Mouse (Mus musculus): ENCODE measurements around the gene Col5a2. TPM values are rescaled to one million over a fixed set of nuclear protein-coding genes. Genes with fewer than 3 reads are reported as not detected.
"Not testable (repeated sequence)": the region's sequence is repeated elsewhere in the genome, so short reads cannot be mapped to it uniquely, and the experiment has no call there.

Gene Col5a2
- total RNA-seq, 4 experiments from 2014 or later = 6.6 to 8.8 (median 7.7) TPM

DNA sequence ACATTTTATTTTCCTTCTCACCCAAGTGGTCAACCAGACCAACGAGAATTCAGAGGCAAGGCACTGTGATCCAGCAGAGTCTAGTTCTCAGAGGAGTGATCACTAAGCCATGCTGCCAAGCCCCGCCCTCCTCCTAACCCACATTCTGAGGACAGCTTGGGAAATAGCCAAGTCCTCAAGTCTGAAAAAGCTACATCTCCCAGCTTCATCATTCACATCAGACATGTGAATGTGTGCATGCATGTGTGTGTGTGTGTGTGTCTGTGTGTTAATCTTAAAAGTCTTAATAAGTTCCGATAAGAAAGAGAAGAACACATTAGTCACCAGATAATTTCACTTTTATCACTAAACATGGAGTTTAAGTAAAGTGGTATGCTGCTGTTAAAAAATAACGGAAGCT, 72.6 kb downstream of the Col5a2 start:
- no peak for DNase-seq (ENCODE audit: low spot score in 2 of 2)

DNA sequence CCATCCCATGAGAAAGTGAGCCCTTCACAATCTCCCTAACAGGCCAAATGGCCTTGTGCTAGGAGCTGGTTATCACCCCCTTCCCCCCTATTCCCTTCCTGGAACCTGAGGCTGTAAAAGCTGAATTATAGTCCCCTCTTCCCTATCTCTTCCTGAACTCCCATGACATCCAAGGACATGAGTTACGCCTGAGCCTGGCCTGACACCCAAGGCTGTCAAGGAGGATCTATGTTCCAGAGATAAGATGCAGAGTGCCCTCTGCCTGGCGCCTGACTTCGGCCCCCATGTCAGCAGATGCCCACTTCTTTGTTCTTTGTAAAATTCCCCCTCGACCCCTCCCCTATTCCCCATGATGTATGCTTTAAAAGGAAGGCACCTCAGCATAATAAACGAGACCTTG, 73.9 kb downstream of the Col5a2 start:
- not testable (repeated sequence) for DNase-seq (ENCODE audit: low spot score in 2 of 2)

DNA sequence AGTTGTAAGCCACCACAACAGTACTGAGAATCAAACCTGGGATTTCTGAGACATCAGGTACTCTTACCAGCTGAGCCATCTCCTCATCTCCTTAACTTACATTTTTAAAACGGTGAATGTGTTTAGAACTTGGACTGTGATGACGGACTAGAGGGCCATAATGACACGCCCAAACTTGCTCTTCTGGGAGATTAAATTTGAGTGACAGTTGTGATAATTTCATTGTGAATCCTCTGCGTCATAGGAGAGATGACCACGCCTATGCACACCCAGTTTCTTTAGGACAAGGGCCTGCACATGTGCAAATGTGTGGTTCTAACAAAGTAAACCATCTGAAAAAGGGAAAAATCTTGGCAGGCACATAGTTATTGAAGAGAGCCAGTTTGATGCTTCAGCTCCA, 79.2 kb downstream of the Col5a2 start:
- DNase-seq (ENCODE audit: low spot score in 2 of 2) = no peak

DNA sequence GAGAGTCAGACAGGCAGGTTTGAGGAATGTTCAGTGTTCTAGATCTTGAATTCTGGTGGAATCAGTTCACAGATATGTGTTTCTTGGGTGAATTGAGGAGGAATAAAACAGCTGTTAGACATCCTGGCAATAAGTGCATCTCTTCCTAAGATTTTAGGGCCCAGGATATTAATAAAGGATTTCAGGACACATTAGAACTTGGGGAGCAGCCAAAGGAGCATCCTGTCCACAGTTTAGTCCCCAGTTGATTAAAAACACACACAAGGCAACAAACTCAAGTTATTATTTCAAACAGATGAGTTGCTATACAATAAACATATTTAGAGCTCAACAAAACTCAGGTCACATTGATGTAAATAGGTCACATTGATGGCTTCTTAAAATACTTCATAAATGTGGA, 82.5 kb downstream of the Col5a2 start:
- no peak for DNase-seq (ENCODE audit: low spot score in 2 of 2)

DNA sequence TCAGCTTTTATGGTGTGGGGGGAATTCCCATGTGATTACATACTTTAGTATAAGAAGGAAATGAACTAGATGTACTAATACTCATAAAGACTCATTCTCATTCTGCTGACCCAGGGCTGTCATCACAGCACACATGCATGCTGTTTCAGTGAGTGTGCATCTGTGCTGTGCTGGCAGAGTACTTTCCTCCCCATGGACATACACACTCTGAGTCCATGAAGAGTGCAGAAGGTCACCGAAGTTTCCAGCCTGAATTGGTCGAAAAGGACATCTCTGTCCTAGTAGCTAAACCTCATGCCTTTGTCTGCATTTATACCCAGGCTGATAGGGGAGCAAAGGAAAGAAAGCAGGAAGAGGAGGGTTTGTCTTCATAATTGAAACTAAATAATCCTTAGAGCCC, 83.2 kb downstream of the Col5a2 start:
- DNase-seq (ENCODE audit: low spot score in 2 of 2) = no peak

DNA sequence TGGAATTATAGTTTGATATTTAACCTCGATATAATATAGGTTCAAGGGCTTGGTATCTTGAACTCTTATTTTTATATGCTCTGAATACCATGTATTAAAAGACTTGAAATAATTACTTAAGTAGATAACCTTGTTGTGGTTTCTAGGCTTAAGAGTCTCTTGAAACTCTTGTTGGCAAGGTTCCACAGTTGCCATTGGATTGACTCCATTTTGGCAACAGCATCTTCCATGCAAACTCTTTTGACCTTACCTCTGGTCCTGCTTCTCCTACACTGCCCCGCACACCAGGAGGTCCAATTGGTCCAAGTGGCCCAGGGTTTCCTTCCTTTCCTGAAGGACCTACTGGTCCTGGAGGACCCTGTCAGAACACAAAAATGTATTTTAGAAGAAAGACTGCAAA, 121.2 kb downstream of the Col5a2 start:
- DNase-seq (ENCODE audit: low spot score in 2 of 2) = no peak

DNA sequence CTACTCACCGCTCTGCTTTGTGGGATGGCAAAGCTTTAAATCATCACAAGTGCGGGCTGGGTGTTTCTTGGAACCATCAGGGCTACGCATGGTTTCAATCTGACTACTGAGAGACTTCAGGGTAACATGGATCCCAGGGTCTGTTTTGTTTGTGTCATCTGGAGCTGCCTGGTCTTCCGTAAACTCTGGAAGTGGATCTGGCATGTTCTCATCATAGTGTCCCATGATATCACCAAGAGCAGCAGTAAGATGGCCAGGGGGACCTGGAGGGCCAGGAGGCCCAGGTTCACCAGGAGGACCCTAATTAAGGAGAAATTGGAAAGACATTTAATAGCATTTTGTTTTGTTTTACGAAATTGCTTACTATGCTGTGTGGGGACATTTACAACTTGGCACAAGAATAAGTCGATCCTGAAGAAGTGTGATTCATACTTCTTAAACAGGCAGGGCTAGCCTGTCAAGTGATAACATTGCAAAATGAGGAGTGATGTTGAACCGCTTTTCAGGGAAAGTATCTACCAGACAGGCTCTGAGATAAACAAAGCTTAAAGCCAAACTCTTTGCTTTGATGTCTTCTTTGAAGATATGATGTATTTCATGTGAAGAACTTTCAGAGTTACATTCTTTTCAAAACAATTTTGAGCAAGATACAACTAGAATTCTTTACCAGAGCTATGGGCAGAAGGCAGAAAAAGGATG, 122.9 kb downstream of the Col5a2 start:
- DNase-seq (ENCODE audit: low spot score in 2 of 2) = no peak

DNA sequence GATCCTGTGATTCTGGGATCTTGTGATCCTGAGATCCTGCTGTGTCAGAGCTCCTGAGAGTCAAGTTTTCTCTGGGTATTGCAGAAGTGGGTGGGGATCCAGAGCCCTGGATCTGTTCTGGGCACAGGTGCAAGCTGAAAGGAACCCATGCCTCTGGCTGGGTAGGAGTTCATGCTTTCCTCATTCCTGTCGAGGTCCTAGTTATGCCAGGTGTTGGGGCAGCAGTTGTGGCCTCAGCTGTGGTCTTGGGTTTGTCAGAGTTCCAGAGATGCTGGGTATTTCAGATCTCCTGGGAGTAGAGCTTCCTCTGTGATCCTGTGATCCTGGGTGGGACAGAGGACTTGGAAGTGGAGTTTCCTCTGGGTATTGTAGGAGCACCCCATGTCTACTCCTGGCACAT, 137.7 kb downstream of the Col5a2 start:
- no peak for DNase-seq (ENCODE audit: low spot score in 2 of 2)

DNA sequence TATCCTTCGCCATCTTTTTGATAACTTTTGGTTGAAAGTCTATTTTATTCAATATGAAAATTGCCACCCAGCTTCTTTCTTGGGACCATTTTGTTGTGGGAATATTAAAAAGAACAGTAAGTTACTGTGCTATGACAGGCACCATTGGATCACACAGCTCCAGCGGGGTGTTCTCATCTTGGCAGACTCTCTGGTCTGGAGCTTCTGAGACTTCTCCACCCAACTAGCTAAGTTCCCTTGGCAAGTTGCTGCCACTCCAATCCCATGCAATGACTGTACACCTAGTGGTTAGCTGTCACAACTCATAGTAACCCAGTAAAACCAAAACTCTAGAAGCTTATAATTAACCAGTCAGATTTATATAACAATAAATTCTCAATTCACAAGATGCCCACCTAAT, 139.8 kb downstream of the Col5a2 start:
- DNase-seq (ENCODE audit: low spot score in 2 of 2) = no peak

DNA sequence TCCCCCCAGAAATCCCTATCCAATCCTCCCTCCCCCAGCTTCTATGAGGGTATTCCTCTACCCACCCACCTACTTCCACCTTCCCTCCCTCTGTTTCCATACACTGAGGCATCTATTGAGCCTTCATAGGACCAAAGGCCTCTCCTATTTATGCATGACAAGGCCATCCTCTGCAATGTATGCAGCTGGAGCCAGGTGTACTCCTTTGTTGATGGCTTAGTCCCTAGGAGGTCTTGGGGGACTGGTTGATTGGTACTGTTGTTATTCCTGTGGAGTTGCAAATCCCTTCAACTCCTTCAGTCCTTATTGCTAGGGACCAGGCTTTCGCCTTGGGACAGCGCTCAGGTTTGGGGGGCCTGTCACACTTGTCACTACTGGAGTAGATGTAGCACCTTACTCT, 143.4 kb downstream of the Col5a2 start:
- no peak for DNase-seq (ENCODE audit: low spot score in 2 of 2)

DNA sequence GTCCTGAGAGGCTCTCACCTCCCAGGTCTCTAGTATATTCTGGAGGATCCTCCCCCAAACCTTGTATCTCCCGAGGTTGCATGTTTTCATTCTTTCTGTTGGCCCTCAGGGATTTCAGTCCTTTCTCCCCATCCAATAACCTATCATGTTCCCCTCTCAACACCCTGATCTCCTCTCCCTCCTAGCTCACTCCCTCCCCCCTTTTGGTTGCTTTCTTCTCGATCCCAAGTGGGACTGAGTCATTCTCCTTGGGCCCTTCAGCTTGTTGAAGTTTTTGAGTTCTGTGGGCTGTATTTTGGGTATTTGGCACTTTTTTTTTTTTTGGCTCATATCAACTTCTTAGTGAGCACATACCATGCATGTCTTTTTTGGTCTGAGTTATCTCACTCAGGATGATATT, 143.9 kb downstream of the Col5a2 start:
- no peak for DNase-seq (ENCODE audit: low spot score in 2 of 2)

DNA sequence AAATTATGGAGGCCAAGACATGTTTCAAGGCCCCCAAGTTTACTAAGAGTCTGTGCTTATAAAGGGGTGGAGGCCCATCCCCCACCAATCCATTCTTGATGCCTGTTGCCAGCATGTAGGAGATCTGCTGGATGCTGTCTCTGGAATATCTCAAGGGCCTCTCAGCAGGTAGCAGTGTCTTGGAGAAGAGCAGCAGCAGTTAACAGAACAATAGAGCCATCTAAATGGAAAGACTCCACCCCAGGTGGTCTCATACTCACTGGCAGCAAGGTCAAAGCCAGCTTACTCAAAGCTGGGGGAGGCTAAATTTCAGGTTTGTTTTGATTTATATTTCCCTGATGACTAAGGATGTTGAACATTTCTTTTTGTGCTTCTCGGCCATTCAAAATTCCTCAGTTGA, 145.1 kb downstream of the Col5a2 start:
- DNase-seq (ENCODE audit: low spot score in 2 of 2) = no peak

DNA sequence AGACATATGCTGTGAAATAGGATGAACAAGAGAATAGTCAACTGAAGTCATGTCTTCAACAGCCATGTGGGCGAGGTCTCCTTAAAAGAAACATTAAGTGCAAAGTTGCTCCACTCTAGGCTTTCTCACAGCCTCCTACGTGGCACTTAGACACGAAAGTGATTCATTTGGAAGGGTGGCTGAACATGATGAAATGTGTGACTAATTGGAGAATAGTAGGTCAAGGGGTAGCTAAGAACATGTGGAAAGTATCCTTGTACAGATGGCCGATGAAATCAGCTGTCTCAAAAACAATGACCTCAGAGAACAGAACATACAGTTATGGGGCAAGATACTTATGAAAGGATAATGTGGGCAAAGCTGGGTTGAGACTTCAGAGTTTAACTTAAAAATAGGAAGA, 147.1 kb downstream of the Col5a2 start:
- DNase-seq (ENCODE audit: low spot score in 2 of 2) = no peak

DNA sequence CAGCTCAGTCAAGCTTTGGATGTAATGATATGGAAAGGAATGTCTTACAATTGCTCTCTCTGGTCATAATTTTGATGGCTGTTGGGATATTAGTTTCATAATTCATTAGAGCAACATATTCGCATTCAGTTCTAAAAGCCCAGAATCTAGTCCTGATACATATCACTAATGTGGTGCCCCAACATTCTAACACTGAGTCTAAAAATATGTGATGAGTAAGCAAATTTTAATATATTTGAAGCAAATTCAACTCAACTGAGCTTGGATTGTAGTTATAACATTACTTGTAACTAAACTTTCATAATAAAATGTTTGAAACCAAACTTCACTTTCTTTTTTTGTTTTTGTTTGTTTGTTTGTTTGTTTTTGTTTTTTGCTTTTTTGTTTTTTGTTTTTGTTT, 173.9 kb downstream of the Col5a2 start:
- DNase-seq (ENCODE audit: low spot score in 2 of 2) = no peak

Other genes starting within 250 kb of the Col5a2 start
- 1 to 10 TPM; 3.5 to 4.2 (median 3.8) TPM for gene Col3a1, start 191.7 kb downstream of the Col5a2 start, total RNA-seq (2022)

Data from layer of hippocampus, adult 8-10 months (tissue).